Mouse (Mus musculus) midbrain, embryonic 12.5 days (tissue): ENCODE data around the gene Fam222b. TPM values are rescaled to one million over a fixed set of nuclear protein-coding genes. Genes with fewer than 3 reads are reported as not detected.
"Not testable (repeated sequence)": the region's sequence is repeated elsewhere in the genome, so short reads cannot be mapped to it uniquely, and the experiment has no call there.

ENCODE experiments used
- ATAC-seq: fragments of 200-750 bp; cut with Nextera tagmentation; 2 replicates; pipeline ENCODE4 v1.8.0; 2017; ENCODE audit warnings: low read depth, moderate TSS enrichment, moderate library complexity; ENCODE audit not compliant: low FRiP score
- H3K27ac ChIP-seq: fragments of 300-500 bp; sonication (generic); replicated peaks from 2 replicates; pipeline ENCODE4 v1.5.1; 2016; ENCODE audit warnings: mild to moderate bottlenecking
- H3K27me3 ChIP-seq: fragments of 300-500 bp; sonication (generic); 2 replicates; pipeline ENCODE4 v1.6.1; 2016; ENCODE audit warnings: mild to moderate bottlenecking
- H3K36me3 ChIP-seq: fragments of 300-500 bp; sonication (generic); 2 replicates; pipeline ENCODE4 v1.6.1; 2016
- H3K4me1 ChIP-seq: fragments of 300-500 bp; sonication (generic); 2 replicates; pipeline ENCODE4 v1.6.1; 2016
- H3K4me2 ChIP-seq: fragments of 300-500 bp; sonication (generic); replicated peaks from 2 replicates; pipeline ENCODE4 v1.6.1; 2016; ENCODE audit warnings: mild to moderate bottlenecking, moderate library complexity
- H3K4me3 ChIP-seq: fragments of 300-500 bp; sonication (generic); 2 replicates; pipeline ENCODE4 v1.5.1; 2016; ENCODE audit warnings: mild to moderate bottlenecking
- H3K9ac ChIP-seq: fragments of 300-500 bp; sonication (generic); replicated peaks from 2 replicates; pipeline ENCODE4 v1.6.1; 2016; ENCODE audit warnings: mild to moderate bottlenecking, moderate library complexity
- H3K9me3 ChIP-seq: fragments of 300-500 bp; sonication (generic); 2 replicates; pipeline ENCODE4 v1.6.1; 2016; ENCODE audit warnings: mild to moderate bottlenecking
- WGBS: fragments of 180-500 bp; shearing (Covaris S2); methylation state at CpG from one replicate; pipeline ENCODE4 v1.1.7; 2016; 5-methylcytosine and 5-hydroxymethylcytosine counted together
- polyA plus RNA-seq: library from polyadenylated mRNA; unstranded; fragments of >200 nt; fragmentation: Nextera tagmentation; extraction: Ambion mirVana; gene quantifications from 2 replicates; pipeline ENCODE4 v1.2.1, GENCODE M21; 2016

The Fam222b gene
- polyA plus RNA-seq, 1 experiment from 2014 or later, result 27.4 TPM

GRCm38 (mm10) chr11:78122815-78123214 lies 28.4 kb downstream of the Fam222b start:
- Histone ChIP-seq H3K4me2 (no peak overlapping the region), H3K9ac (no peak overlapping the region), H3K27ac (no peak overlapping the region), H3K4me1 (peaks cover 17% of the 10 kb centered on the region; the same call in 1 of the 2 replicates), H3K36me3 (no peaks in the 10 kb centered on the region), H3K4me3 (no peak overlapping the region), H3K27me3 (no peaks in the 10 kb centered on the region), H3K9me3 (no peaks in the 10 kb centered on the region)
- no peak for ATAC-seq
- 93% methylated on average over 4 of the region's 4 CpGs for WGBS

DNA sequence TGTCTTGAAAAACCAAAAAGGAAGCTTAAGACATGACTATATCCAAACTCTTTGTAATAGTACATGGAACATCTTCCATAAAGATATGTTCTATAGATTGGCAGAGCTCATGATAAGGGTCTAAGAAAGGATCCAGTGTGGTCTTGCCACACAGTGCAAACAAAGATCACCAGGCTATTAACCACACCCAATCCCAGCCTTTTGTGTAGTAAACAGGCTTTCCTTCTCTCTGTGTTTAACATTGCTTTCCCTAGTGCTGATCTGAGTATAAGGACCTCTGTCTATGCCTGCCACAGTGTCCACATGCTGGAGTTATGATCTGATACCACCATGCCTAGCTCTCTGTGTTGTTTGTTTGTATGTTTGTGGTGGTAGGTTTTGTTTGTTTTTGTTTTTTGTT lies 29.3 kb downstream of the Fam222b start:
- no peak overlapping the region for H3K4me3 ChIP-seq
- H3K27ac ChIP-seq, result no peak overlapping the region
- no peaks in the 10 kb centered on the region for H3K36me3 ChIP-seq
- H3K9me3 ChIP-seq, result no peaks in the 10 kb centered on the region
- H3K4me2 ChIP-seq, result no peak overlapping the region
- no peak overlapping the region for H3K9ac ChIP-seq
- H3K4me1 ChIP-seq, result peaks cover 15% of the 10 kb centered on the region; the same call in 1 of the 2 replicates
- ATAC-seq, result no peak
- no peaks in the 10 kb centered on the region for H3K27me3 ChIP-seq

DNA sequence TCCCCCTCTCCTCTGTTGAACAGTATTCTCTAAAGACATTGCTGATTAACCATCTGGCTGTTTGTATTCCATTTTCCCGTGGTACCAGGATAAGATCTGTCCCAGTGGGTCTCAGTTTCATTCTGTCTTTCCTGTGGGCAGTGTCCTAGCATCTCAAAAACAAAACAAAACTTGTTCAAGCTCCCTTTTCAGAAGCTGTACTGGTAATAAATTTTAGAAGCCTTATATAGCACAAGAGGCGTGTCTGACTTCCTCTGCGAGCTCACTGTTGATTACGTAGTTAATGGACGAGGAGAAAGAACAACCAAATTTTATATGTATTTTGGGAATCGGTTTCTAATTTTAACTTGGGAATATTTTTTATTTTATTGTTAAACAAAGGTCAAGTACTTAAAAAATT lies 31.2 kb downstream of the Fam222b start:
- no peak overlapping the region for H3K4me2 ChIP-seq
- H3K36me3 ChIP-seq, result no peaks in the 10 kb centered on the region
- H3K9ac ChIP-seq, result no peak overlapping the region
- no peak for ATAC-seq
- no peak overlapping the region for H3K27ac ChIP-seq
- H3K27me3 ChIP-seq, result no peaks in the 10 kb centered on the region
- WGBS, result 84% methylated on average over 6 of the region's 6 CpGs
- H3K4me1 ChIP-seq, result peaks cover 9% of the 10 kb centered on the region; the same call in 1 of the 2 replicates
- no peaks in the 10 kb centered on the region for H3K9me3 ChIP-seq
- no peak overlapping the region for H3K4me3 ChIP-seq

- WGBS, result 86% methylated on average over 4 of the region's 4 CpGs
- ATAC-seq, result no peak
- no peak overlapping the region for H3K27ac ChIP-seq
Observed at GRCm38 (mm10) chr11:78126739-78127138, 32.3 kb downstream of the Fam222b start.

DNA sequence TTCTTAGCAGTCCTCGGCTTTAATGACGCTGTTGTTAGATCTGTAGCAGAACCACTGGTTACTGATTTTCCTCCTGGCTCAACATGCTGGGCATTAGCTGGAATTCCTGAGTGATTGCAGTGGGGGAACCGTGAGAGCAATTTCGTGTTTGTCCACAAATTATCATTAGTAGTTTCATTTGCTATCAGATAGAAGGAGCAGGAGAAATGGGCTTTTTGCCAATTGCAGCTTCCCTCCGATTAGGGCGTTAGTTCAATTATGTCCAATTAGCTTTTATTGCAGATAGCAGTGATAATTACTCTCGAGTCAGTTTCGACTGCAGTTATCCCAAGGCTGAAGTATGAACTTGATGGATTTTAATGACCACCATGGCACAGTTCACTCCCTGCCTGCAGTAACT lies 35.0 kb downstream of the Fam222b start:
- Histone ChIP-seq H3K4me3 (no peak overlapping the region), H3K4me2 (no peak overlapping the region), H3K4me1 (peaks cover 9% of the 10 kb centered on the region; the same call in 1 of the 2 replicates), H3K36me3 (no peaks in the 10 kb centered on the region), H3K27ac (no peak overlapping the region), H3K27me3 (no peaks in the 10 kb centered on the region), H3K9ac (no peak overlapping the region), H3K9me3 (no peaks in the 10 kb centered on the region)
- ATAC-seq, result no peak
- WGBS, result 94% methylated on average over 8 of the region's 8 CpGs

More at GRCm38 (mm10) chr11:78126739-78127138, 32.3 kb downstream of the Fam222b start:
- Histone ChIP-seq H3K9ac (no peak overlapping the region), H3K36me3 (no peaks in the 10 kb centered on the region), H3K4me2 (no peak overlapping the region), H3K4me3 (no peak overlapping the region), H3K9me3 (no peaks in the 10 kb centered on the region), H3K4me1 (peaks cover 9% of the 10 kb centered on the region; the same call in 1 of the 2 replicates), H3K27me3 (no peaks in the 10 kb centered on the region)

GRCm38 (mm10) chr11:78133915-78134314 lies 39.5 kb downstream of the Fam222b start:
- Histone ChIP-seq H3K9ac (no peak overlapping the region), H3K4me3 (no peak overlapping the region), H3K27me3 (no peaks in the 10 kb centered on the region), H3K27ac (no peak overlapping the region), H3K4me1 (no peaks in the 10 kb centered on the region), H3K9me3 (no peaks in the 10 kb centered on the region), H3K4me2 (no peak overlapping the region), H3K36me3 (no peaks in the 10 kb centered on the region)
- no peak for ATAC-seq
- WGBS, result 95% methylated on average over 6 of the region's 6 CpGs

GRCm38 (mm10) chr11:78134344-78134743 lies 39.9 kb downstream of the Fam222b start:
- Histone ChIP-seq H3K9me3 (no peaks in the 10 kb centered on the region), H3K4me3 (no peak overlapping the region), H3K4me1 (no peaks in the 10 kb centered on the region), H3K27me3 (no peaks in the 10 kb centered on the region), H3K27ac (no peak overlapping the region), H3K4me2 (no peak overlapping the region), H3K9ac (no peak overlapping the region), H3K36me3 (no peaks in the 10 kb centered on the region)
- 84% methylated on average over 3 of the region's 3 CpGs for WGBS
- no peak for ATAC-seq

DNA sequence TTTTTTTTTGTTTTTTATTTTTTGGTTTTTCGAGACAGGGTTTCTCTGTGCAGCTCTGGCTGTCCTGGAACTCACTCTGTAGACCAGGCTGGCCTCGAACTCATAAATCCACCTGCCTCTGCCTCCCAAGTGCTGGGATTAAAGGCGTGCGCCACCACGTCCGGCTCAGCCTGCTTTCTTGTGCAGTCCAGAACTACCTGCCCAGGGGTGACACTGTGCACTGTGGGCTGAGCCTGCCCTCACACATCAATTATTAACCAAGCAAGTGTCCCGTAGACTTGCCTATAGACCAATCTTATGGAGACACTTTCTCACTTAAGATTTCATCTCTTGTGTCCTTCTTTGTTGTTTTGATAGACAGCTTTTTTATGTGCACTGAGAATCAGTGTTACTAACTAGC lies 40.9 kb downstream of the Fam222b start:
- H3K9ac ChIP-seq, H3K27me3 ChIP-seq, H3K27ac ChIP-seq, H3K4me1 ChIP-seq, H3K4me3 ChIP-seq, ATAC-seq, H3K9me3 ChIP-seq, H3K36me3 ChIP-seq, H3K4me2 ChIP-seq: not testable (repeated sequence)
- WGBS, result 94% methylated on average over 7 of the region's 7 CpGs

DNA sequence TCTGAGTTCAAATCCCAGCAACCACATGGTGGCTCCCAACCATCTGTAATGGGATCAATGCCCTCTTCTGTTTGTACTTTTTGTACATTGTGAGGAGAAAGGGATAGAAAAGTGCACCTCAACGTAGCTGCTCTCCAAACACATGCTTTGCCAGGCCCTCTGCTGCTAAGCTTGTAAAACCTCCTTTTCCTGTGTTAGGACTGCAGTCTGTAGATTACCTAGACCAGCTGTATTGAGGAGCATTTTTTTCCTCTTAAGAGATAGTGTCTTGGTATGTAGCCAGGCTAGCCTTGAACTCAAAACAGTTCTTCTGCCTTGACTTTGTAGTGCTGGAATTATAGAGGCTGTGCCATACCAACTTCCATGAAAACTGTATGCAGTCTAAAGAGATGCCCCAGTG lies 41.7 kb downstream of the Fam222b start:
- no peak overlapping the region for H3K9ac ChIP-seq
- H3K9me3 ChIP-seq, result no peaks in the 10 kb centered on the region
- ATAC-seq, result no peak
- no peak overlapping the region for H3K27ac ChIP-seq
- H3K4me1 ChIP-seq, result no peaks in the 10 kb centered on the region
- no peak overlapping the region for H3K4me2 ChIP-seq
- WGBS, result 89% methylated on average over 1 of the region's 1 CpGs
- H3K4me3 ChIP-seq, result no peak overlapping the region
- H3K36me3 ChIP-seq, result no peaks in the 10 kb centered on the region
- H3K27me3 ChIP-seq, result no peaks in the 10 kb centered on the region

- no peak overlapping the region for H3K4me3 ChIP-seq
- H3K36me3 ChIP-seq, result no peaks in the 10 kb centered on the region
- ATAC-seq, result no peak
- H3K9me3 ChIP-seq, result no peaks in the 10 kb centered on the region
- no peaks in the 10 kb centered on the region for H3K4me1 ChIP-seq
- H3K27ac ChIP-seq, result no peak overlapping the region
- H3K4me2 ChIP-seq, result no peak overlapping the region
- no peak overlapping the region for H3K9ac ChIP-seq
- no peaks in the 10 kb centered on the region for H3K27me3 ChIP-seq
- 76% methylated on average over 4 of the region's 4 CpGs for WGBS
Observed at GRCm38 (mm10) chr11:78137584-78137983, 43.1 kb downstream of the Fam222b start.

- H3K4me3 ChIP-seq, result no peak overlapping the region
- no peak for ATAC-seq
- no peak overlapping the region for H3K27ac ChIP-seq
- 81% methylated on average over 3 of the region's 3 CpGs for WGBS
- H3K36me3 ChIP-seq, result peaks cover 2% of the 10 kb centered on the region
- no peaks in the 10 kb centered on the region for H3K27me3 ChIP-seq
- H3K9me3 ChIP-seq, result no peaks in the 10 kb centered on the region
- no peak overlapping the region for H3K4me2 ChIP-seq
- H3K9ac ChIP-seq, result no peak overlapping the region
- H3K4me1 ChIP-seq, result no peaks in the 10 kb centered on the region
Observed at GRCm38 (mm10) chr11:78138023-78138422, 43.6 kb downstream of the Fam222b start.

GRCm38 (mm10) chr11:78140665-78141064 lies 46.2 kb downstream of the Fam222b start:
- no peak overlapping the region for H3K4me3 ChIP-seq
- H3K27me3 ChIP-seq, result no peaks in the 10 kb centered on the region
- no peak overlapping the region for H3K27ac ChIP-seq
- WGBS, result 90% methylated on average over 5 of the region's 5 CpGs
- no peaks in the 10 kb centered on the region for H3K4me1 ChIP-seq
- no peaks in the 10 kb centered on the region for H3K9me3 ChIP-seq
- ATAC-seq, result no peak
- H3K36me3 ChIP-seq, result peaks cover 29% of the 10 kb centered on the region
- no peak overlapping the region for H3K9ac ChIP-seq
- H3K4me2 ChIP-seq, result no peak overlapping the region

- H3K4me1 ChIP-seq, result no peaks in the 10 kb centered on the region
- no peak overlapping the region for H3K4me2 ChIP-seq
- H3K9me3 ChIP-seq, result no peaks in the 10 kb centered on the region
- H3K27me3 ChIP-seq, result no peaks in the 10 kb centered on the region
- H3K36me3 ChIP-seq, result peaks cover 54% of the 10 kb centered on the region
- 85% methylated on average over 2 of the region's 2 CpGs for WGBS
- H3K27ac ChIP-seq, result no peak overlapping the region
- no peak overlapping the region for H3K4me3 ChIP-seq
- no peak for ATAC-seq
- no peak overlapping the region for H3K9ac ChIP-seq
Observed at GRCm38 (mm10) chr11:78143520-78143919, 49.1 kb downstream of the Fam222b start.
